Mouse (Mus musculus): ENCODE data around the gene Slc22a6. TPM values are rescaled to one million over a fixed set of nuclear protein-coding genes. Genes with fewer than 3 reads are reported as not detected.

The Slc22a6 gene
- total RNA-seq, 2 experiments from 2014 or later, result not detected

- peak; percentile 75; the same call in 1 of the 2 replicates for ATAC-seq (replicated peaks; ENCODE audit: low FRiP score, low TSS enrichment, poor library complexity, severe bottlenecking)
Measured at GRCm38 (mm10) chr19:8672859-8673258, 55.0 kb downstream of the Slc22a6 start.

- ATAC-seq (replicated peaks; ENCODE audit: low FRiP score, low TSS enrichment, poor library complexity, severe bottlenecking), result peak; percentile 78
Measured at GRCm38 (mm10) chr19:8673336-8674063, 55.7 kb downstream of the Slc22a6 start.

Other genes starting within 250 kb of the Slc22a6 start
- not detected in 2 replicates for gene Slc22a30, start 212.9 kb upstream of the Slc22a6 start, total RNA-seq (2014; fragmentation: Nextera tagmentation)
- not detected in 2 replicates for gene Slc22a30, start 212.9 kb upstream of the Slc22a6 start, total RNA-seq (2017)
- not detected in 2 replicates for gene Slc22a8, start 26.8 kb upstream of the Slc22a6 start, total RNA-seq (2014; fragmentation: Nextera tagmentation)
- gene Slc22a8, start 26.8 kb upstream of the Slc22a6 start, total RNA-seq (2017), result not detected in 2 replicates
- gene Chrm1, start 45.8 kb downstream of the Slc22a6 start, total RNA-seq (2014; fragmentation: Nextera tagmentation), result not detected in 2 replicates
- gene Chrm1, start 45.8 kb downstream of the Slc22a6 start, total RNA-seq (2017), result not detected in 2 replicates
- 67.5 and 74.7 TPM in 2 replicates for gene Slc3a2, start 105.3 kb downstream of the Slc22a6 start, total RNA-seq (2014; fragmentation: Nextera tagmentation)
- gene Slc3a2, start 105.3 kb downstream of the Slc22a6 start, total RNA-seq (2017), result 70.1 and 93.9 TPM in 2 replicates
- gene Wdr74, start 117.8 kb downstream of the Slc22a6 start, total RNA-seq (2014; fragmentation: Nextera tagmentation), result 193 and 207 TPM in 2 replicates
- gene Wdr74, start 117.8 kb downstream of the Slc22a6 start, total RNA-seq (2017), result 142 TPM in 2 replicates
- 2.0 TPM in 1 of 2 replicates, not detected in the other for gene 1700092M07Rik, start 122.7 kb downstream of the Slc22a6 start, total RNA-seq (2014; fragmentation: Nextera tagmentation)
- 3.8 and 6.5 TPM in 2 replicates for gene 1700092M07Rik, start 122.7 kb downstream of the Slc22a6 start, total RNA-seq (2017)
- 74.7 and 80.4 TPM in 2 replicates for gene Stx5a, start 123.4 kb downstream of the Slc22a6 start, total RNA-seq (2014; fragmentation: Nextera tagmentation)
- 35.5 and 43.5 TPM in 2 replicates for gene Stx5a, start 123.4 kb downstream of the Slc22a6 start, total RNA-seq (2017)
- gene Nxf1, start 139.0 kb downstream of the Slc22a6 start, total RNA-seq (2014; fragmentation: Nextera tagmentation), result 365 and 530 TPM in 2 replicates
- 100 and 161 TPM in 2 replicates for gene Nxf1, start 139.0 kb downstream of the Slc22a6 start, total RNA-seq (2017)
- 59.6 and 76.4 TPM in 2 replicates for gene Tmem223, start 153.0 kb downstream of the Slc22a6 start, total RNA-seq (2014; fragmentation: Nextera tagmentation)
- gene Tmem223, start 153.0 kb downstream of the Slc22a6 start, total RNA-seq (2017), result 32.1 and 33.8 TPM in 2 replicates
- gene Tmem179b, start 156.4 kb downstream of the Slc22a6 start, total RNA-seq (2014; fragmentation: Nextera tagmentation), result 104 and 114 TPM in 2 replicates
- gene Tmem179b, start 156.4 kb downstream of the Slc22a6 start, total RNA-seq (2017), result 31.2 and 54.7 TPM in 2 replicates
- gene Taf6l, start 168.4 kb downstream of the Slc22a6 start, total RNA-seq (2014; fragmentation: Nextera tagmentation), result 13.2 and 16.1 TPM in 2 replicates
- gene Taf6l, start 168.4 kb downstream of the Slc22a6 start, total RNA-seq (2017), result 7.6 and 12.0 TPM in 2 replicates
- 120 and 126 TPM in 2 replicates for gene Polr2g, start 180.5 kb downstream of the Slc22a6 start, total RNA-seq (2014; fragmentation: Nextera tagmentation)
- gene Polr2g, start 180.5 kb downstream of the Slc22a6 start, total RNA-seq (2017), result 86.1 and 106 TPM in 2 replicates
- gene Zbtb3, start 184.5 kb downstream of the Slc22a6 start, total RNA-seq (2014; fragmentation: Nextera tagmentation), result 1.4 and 1.9 TPM in 2 replicates
- 0.91 and 1.6 TPM in 2 replicates for gene Zbtb3, start 184.5 kb downstream of the Slc22a6 start, total RNA-seq (2017)
- 35.6 and 41.6 TPM in 2 replicates for gene Ttc9c, start 201.3 kb downstream of the Slc22a6 start, total RNA-seq (2014; fragmentation: Nextera tagmentation)
- gene Ttc9c, start 201.3 kb downstream of the Slc22a6 start, total RNA-seq (2017), result 55.3 and 57.2 TPM in 2 replicates
- gene Hnrnpul2, start 202.0 kb downstream of the Slc22a6 start, total RNA-seq (2014; fragmentation: Nextera tagmentation), result 68.2 and 88.0 TPM in 2 replicates
- 85.2 and 100.0 TPM in 2 replicates for gene Hnrnpul2, start 202.0 kb downstream of the Slc22a6 start, total RNA-seq (2017)
- not detected in 2 replicates for gene AC129217.1, start 211.7 kb downstream of the Slc22a6 start, total RNA-seq (2014; fragmentation: Nextera tagmentation)
- not detected in 2 replicates for gene AC129217.1, start 211.7 kb downstream of the Slc22a6 start, total RNA-seq (2017)
- gene Bscl2, start 219.4 kb downstream of the Slc22a6 start, total RNA-seq (2014; fragmentation: Nextera tagmentation), result 70.3 and 71.7 TPM in 2 replicates
- 29.5 TPM in 2 replicates for gene Bscl2, start 219.4 kb downstream of the Slc22a6 start, total RNA-seq (2017)
- 0.57 TPM in 1 of 2 replicates, not detected in the other for gene Gng3, start 221.2 kb downstream of the Slc22a6 start, total RNA-seq (2014; fragmentation: Nextera tagmentation)
- 0.30 and 1.3 TPM in 2 replicates for gene Gng3, start 221.2 kb downstream of the Slc22a6 start, total RNA-seq (2017)
- 0.52 TPM in 1 of 2 replicates, not detected in the other for gene Lrrn4cl, start 232.7 kb downstream of the Slc22a6 start, total RNA-seq (2014; fragmentation: Nextera tagmentation)
- 1.5 TPM in 1 of 2 replicates, not detected in the other for gene Lrrn4cl, start 232.7 kb downstream of the Slc22a6 start, total RNA-seq (2017)